Mouse (Mus musculus) kidney, postnatal 0 days (tissue): ENCODE data around the gene Toe1. TPM values are rescaled to one million over a fixed set of nuclear protein-coding genes. Genes with fewer than 3 reads are reported as not detected.

Source experiments
- ATAC-seq: fragments of 200-750 bp; cut with Nextera tagmentation; replicated peaks from 2 replicates; pipeline ENCODE4 v1.8.0; 2017; ENCODE audit warnings: low read depth, moderate number of reproducible peaks, moderate TSS enrichment, moderate library complexity; ENCODE audit not compliant: low FRiP score
- DNase-seq: peaks from one replicate; pipeline ENCODE4 v3.0.0-alpha.2; 2016; ENCODE audit warnings: low spot score
- H3K27ac ChIP-seq: fragments of 300-500 bp; sonication (generic); 2 replicates; pipeline ENCODE4 v1.5.1; 2014; ENCODE audit warnings: mild to moderate bottlenecking
- H3K27me3 ChIP-seq: fragments of 300-500 bp; sonication (generic); 2 replicates; pipeline ENCODE4 v1.6.1; 2014; ENCODE audit warnings: low read length, mixed read lengths; ENCODE audit not compliant: insufficient read depth
- H3K36me3 ChIP-seq: fragments of 300-500 bp; sonication (generic); 2 replicates; pipeline ENCODE4 v1.6.1; 2014; ENCODE audit warnings: low read length, mixed read lengths; ENCODE audit not compliant: insufficient read depth
- H3K4me1 ChIP-seq: fragments of 300-500 bp; sonication (generic); replicated peaks from 2 replicates; pipeline ENCODE4 v1.6.1; 2014; ENCODE audit warnings: antibody characterized with exemption, low read length, mixed read lengths; ENCODE audit not compliant: insufficient read depth
- H3K4me2 ChIP-seq: fragments of 300-500 bp; sonication (generic); 2 replicates; pipeline ENCODE4 v1.6.1; 2014; ENCODE audit warnings: mild to moderate bottlenecking, low read length, moderate library complexity, mixed read lengths
- H3K4me3 ChIP-seq: fragments of 300-500 bp; sonication (generic); replicated peaks from 2 replicates; pipeline ENCODE4 v1.5.1; 2014; ENCODE audit warnings: low read depth, low read length
- H3K9ac ChIP-seq: fragments of 300-500 bp; sonication (generic); 2 replicates; pipeline ENCODE4 v1.6.1; 2014; ENCODE audit warnings: low read depth, low read length
- H3K9me3 ChIP-seq: fragments of 300-500 bp; sonication (generic); replicated peaks from 2 replicates; pipeline ENCODE4 v1.6.1; 2016; ENCODE audit warnings: low read length, inconsistent platforms, mixed read lengths
- CTCF ChIP-seq: IDR thresholded peaks from 2 replicates; pipeline ENCODE4 v1.5.1; 2016; ENCODE audit warnings: antibody characterized with exemption, low read depth, mild to moderate bottlenecking, moderate library complexity
- WGBS: fragments of 180-500 bp; shearing (Covaris S2); extraction: QIAGEN DNeasy Blood & Tissue Kit; methylation state at CpG from one replicate; pipeline ENCODE4 v1.1.7; 2014; 5-methylcytosine and 5-hydroxymethylcytosine counted together
- polyA plus RNA-seq: library from polyadenylated mRNA; unstranded; fragments of >200 nt; fragmentation: Nextera tagmentation; extraction: Ambion mirVana; gene quantifications from 2 replicates; pipeline ENCODE4 v1.2.1, GENCODE M21; 2015

Toe1 gene
- polyA plus RNA-seq, 1 experiment from 2014 or later, result 28.9 TPM

- H3K4me2 ChIP-seq, result no peak overlapping the region
- no peak overlapping the region for H3K4me3 ChIP-seq
- 28% methylated on average over 8 of the region's 8 CpGs for WGBS
- no peaks in the 10 kb centered on the region for H3K27me3 ChIP-seq
- ATAC-seq, result no peak
- H3K36me3 ChIP-seq, result no peaks in the 10 kb centered on the region
- no peak for DNase-seq
- no peak overlapping the region for H3K9ac ChIP-seq
- H3K9me3 ChIP-seq, result no peaks in the 10 kb centered on the region
- no peaks in the 10 kb centered on the region for H3K4me1 ChIP-seq
- H3K27ac ChIP-seq, result no peak overlapping the region
- TF ChIP-seq CTCF, result no peak
Measured at GRCm38 (mm10) chr4:116782171-116782570, 25.3 kb downstream of the Toe1 start.

- Histone ChIP-seq H3K9ac (no peak overlapping the region), H3K4me1 (no peaks in the 10 kb centered on the region), H3K4me2 (no peak overlapping the region), H3K36me3 (no peaks in the 10 kb centered on the region), H3K27me3 (no peaks in the 10 kb centered on the region), H3K9me3 (no peaks in the 10 kb centered on the region), H3K27ac (no peak overlapping the region), H3K4me3 (no peak overlapping the region)
- 27% methylated on average over 2 of the region's 2 CpGs for WGBS
- ATAC-seq (no peak), DNase-seq (no peak)
- TF ChIP-seq CTCF, result no peak
Measured at GRCm38 (mm10) chr4:116781366-116781765, 26.1 kb downstream of the Toe1 start.

DNA sequence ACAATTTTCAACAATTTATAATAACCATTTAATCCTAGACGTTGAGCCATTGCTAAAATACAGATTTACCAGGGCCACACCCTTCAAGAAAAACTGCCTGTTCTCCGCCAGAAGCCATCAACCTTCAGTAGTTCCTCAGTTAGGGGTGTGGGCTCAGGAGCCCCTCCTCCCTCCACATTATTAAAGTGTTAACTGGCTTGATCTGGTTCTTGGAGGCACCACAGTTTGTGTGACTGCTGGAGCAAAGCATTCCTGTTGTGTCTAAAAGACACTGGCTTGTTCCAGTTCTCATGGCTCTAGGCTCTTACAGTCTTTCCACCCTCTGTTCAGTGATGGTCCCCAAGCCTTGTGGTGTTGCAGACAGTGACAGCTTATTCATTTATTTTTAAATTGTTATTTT, 26.9 kb downstream of the Toe1 start:
- H3K36me3 ChIP-seq, result no peaks in the 10 kb centered on the region
- no peaks in the 10 kb centered on the region for H3K4me1 ChIP-seq
- no peak for TF ChIP-seq CTCF
- no peaks in the 10 kb centered on the region for H3K9me3 ChIP-seq
- ATAC-seq, result no peak
- WGBS, result 67% methylated on average over 2 of the region's 2 CpGs
- H3K27me3 ChIP-seq, result no peaks in the 10 kb centered on the region
- no peak overlapping the region for H3K4me3 ChIP-seq
- H3K9ac ChIP-seq, result no peak overlapping the region
- no peak overlapping the region for H3K27ac ChIP-seq
- no peak for DNase-seq
- no peak overlapping the region for H3K4me2 ChIP-seq

- DNase-seq (no peak), ATAC-seq (no peak)
- 79% methylated on average over 3 of the region's 3 CpGs for WGBS
- no peak overlapping the region for H3K4me2 ChIP-seq
- no peaks in the 10 kb centered on the region for H3K36me3 ChIP-seq
- no peak overlapping the region for H3K4me3 ChIP-seq
- no peaks in the 10 kb centered on the region for H3K4me1 ChIP-seq
- no peak for TF ChIP-seq CTCF
- H3K27ac ChIP-seq, result no peak overlapping the region
- no peaks in the 10 kb centered on the region for H3K9me3 ChIP-seq
- H3K27me3 ChIP-seq, result no peaks in the 10 kb centered on the region
- H3K9ac ChIP-seq, result no peak overlapping the region
Measured at GRCm38 (mm10) chr4:116777079-116777478, 30.4 kb downstream of the Toe1 start.

- Histone ChIP-seq H3K9me3 (no peaks in the 10 kb centered on the region), H3K36me3 (no peaks in the 10 kb centered on the region), H3K27ac (no peak overlapping the region), H3K9ac (no peak overlapping the region), H3K4me3 (no peak overlapping the region), H3K27me3 (no peaks in the 10 kb centered on the region), H3K4me1 (no peaks in the 10 kb centered on the region), H3K4me2 (no peak overlapping the region)
- 0 out of 2 replicates have a peak, but pooled peaks have one; percentile 6 for TF ChIP-seq CTCF
- ATAC-seq, result no peak
- DNase-seq, result no peak
- 93% methylated on average over 5 of the region's 5 CpGs for WGBS
Measured at GRCm38 (mm10) chr4:116776391-116776790, 31.0 kb downstream of the Toe1 start.

GRCm38 (mm10) chr4:116769060-116769459, 38.4 kb downstream of the Toe1 start:
- Histone ChIP-seq H3K4me3 (no peak overlapping the region), H3K9me3 (no peaks in the 10 kb centered on the region), H3K4me1 (no peaks in the 10 kb centered on the region), H3K36me3 (no peaks in the 10 kb centered on the region), H3K9ac (no peak overlapping the region), H3K27me3 (no peaks in the 10 kb centered on the region), H3K4me2 (no peak overlapping the region), H3K27ac (no peak overlapping the region)
- no peak for TF ChIP-seq CTCF
- ATAC-seq (no peak), DNase-seq (no peak)

- ATAC-seq, result no peak
- Histone ChIP-seq H3K9me3 (no peaks in the 10 kb centered on the region), H3K4me2 (no peak overlapping the region), H3K27me3 (no peaks in the 10 kb centered on the region), H3K27ac (no peak overlapping the region), H3K4me1 (no peaks in the 10 kb centered on the region), H3K9ac (no peak overlapping the region), H3K4me3 (no peak overlapping the region), H3K36me3 (no peaks in the 10 kb centered on the region)
- WGBS, result 73% methylated on average over 5 of the region's 5 CpGs
- no peak for DNase-seq
- no peak for TF ChIP-seq CTCF
Measured at GRCm38 (mm10) chr4:116768510-116768909, 38.9 kb downstream of the Toe1 start.
